Comparison of ENCODE assay signal across 36 mouse cellular contexts in genomic region chr1:144316251-144316650, GRCm38 (mm10).
"Had no signal": no experiment of that assay in that cellular context is flagged by ENCODE, and none has a peak within 500 bp of the region (broad histone marks: within the 10 kb centered on the region; RNA-seq: fewer than 3 reads in every experiment).

No protein-coding gene starts in this region.

- ATAC-seq: hindbrain, embryonic 16.5 days; hindbrain, postnatal 0 days; inflammation-experienced regulatory T-cells, adult 6 months; intestine, embryonic 15.5 days; intestine, embryonic 16.5 days; intestine, postnatal 0 days had no signal

- H3K27me3 ChIP-seq: heart, embryonic 12.5 days; heart, embryonic 13.5 days; heart, embryonic 15.5 days; hindbrain, embryonic 12.5 days; hindbrain, embryonic 13.5 days; hindbrain, embryonic 15.5 days; intestine, embryonic 15.5 days; kidney, embryonic 15.5 days had no signal

- H3K36me3 ChIP-seq: heart, embryonic 10.5 days; heart, embryonic 12.5 days; heart, embryonic 13.5 days; heart, embryonic 15.5 days; hindbrain, embryonic 10.5 days; hindbrain, embryonic 12.5 days; hindbrain, embryonic 13.5 days; hindbrain, embryonic 15.5 days; intestine, embryonic 15.5 days; kidney, embryonic 15.5 days had no signal

- H3K4me1 ChIP-seq: heart, embryonic 10.5 days; heart, embryonic 12.5 days; heart, embryonic 13.5 days; heart, embryonic 15.5 days; hindbrain, embryonic 10.5 days; hindbrain, embryonic 12.5 days; hindbrain, embryonic 13.5 days; hindbrain, embryonic 15.5 days; intestine, embryonic 15.5 days; kidney, embryonic 15.5 days had no signal

- H3K4me3 ChIP-seq: heart, embryonic 10.5 days; heart, embryonic 12.5 days; heart, embryonic 13.5 days; heart, embryonic 15.5 days; hindbrain, embryonic 10.5 days; hindbrain, embryonic 12.5 days; hindbrain, embryonic 13.5 days; hindbrain, embryonic 15.5 days; intestine, embryonic 15.5 days; kidney, embryonic 15.5 days; layer of hippocampus, adult 2 months; left cerebral cortex, adult 2 months had no signal

- H3K27ac ChIP-seq: heart, embryonic 10.5 days; heart, embryonic 13.5 days; heart, embryonic 15.5 days; hindbrain, embryonic 10.5 days; hindbrain, embryonic 12.5 days; hindbrain, embryonic 13.5 days; hindbrain, embryonic 14.5 days; hindbrain, embryonic 15.5 days; hindbrain, postnatal 0 days; intestine, embryonic 15.5 days; kidney, embryonic 15.5 days; kidney, postnatal 0 days; layer of hippocampus, adult 2 months; left cerebral cortex, adult 2 months had no signal

- DNase-seq: heart, postnatal 10 days; heart, postnatal 14 days; heart, postnatal 36 days; heart, postnatal 4 days; kidney, adult 11 months; kidney, adult 18-20 months; kidney, adult 2 months; kidney, adult 8-10 months; kidney, adult 9 months; kidney, postnatal 10 days; kidney, postnatal 14 days; kidney, postnatal 25 days; kidney, postnatal 36 days; kidney, postnatal 4 days; layer of hippocampus, adult 9-11 months; layer of hippocampus, postnatal 36 days had no signal

- H3K9me3 ChIP-seq: heart, embryonic 10.5 days; heart, embryonic 12.5 days; heart, embryonic 13.5 days; heart, embryonic 15.5 days; hindbrain, embryonic 10.5 days; hindbrain, embryonic 12.5 days; hindbrain, embryonic 13.5 days; hindbrain, embryonic 15.5 days; intestine, embryonic 15.5 days; kidney, embryonic 15.5 days had no signal

- H3K9ac ChIP-seq: heart, embryonic 12.5 days; heart, embryonic 13.5 days; heart, embryonic 15.5 days; hindbrain, embryonic 12.5 days; hindbrain, embryonic 13.5 days; hindbrain, embryonic 14.5 days; hindbrain, embryonic 15.5 days; intestine, embryonic 15.5 days; kidney, embryonic 15.5 days had no signal

- H3K4me2 ChIP-seq: heart, embryonic 11.5 days; heart, embryonic 12.5 days; heart, embryonic 13.5 days; heart, embryonic 15.5 days; hindbrain, embryonic 12.5 days; hindbrain, embryonic 13.5 days; hindbrain, embryonic 14.5 days; hindbrain, embryonic 15.5 days; intestine, embryonic 15.5 days; kidney, embryonic 15.5 days had no signal
